Mouse (Mus musculus): Measurements from ENCODE around the gene Rapgef6.

DNA sequence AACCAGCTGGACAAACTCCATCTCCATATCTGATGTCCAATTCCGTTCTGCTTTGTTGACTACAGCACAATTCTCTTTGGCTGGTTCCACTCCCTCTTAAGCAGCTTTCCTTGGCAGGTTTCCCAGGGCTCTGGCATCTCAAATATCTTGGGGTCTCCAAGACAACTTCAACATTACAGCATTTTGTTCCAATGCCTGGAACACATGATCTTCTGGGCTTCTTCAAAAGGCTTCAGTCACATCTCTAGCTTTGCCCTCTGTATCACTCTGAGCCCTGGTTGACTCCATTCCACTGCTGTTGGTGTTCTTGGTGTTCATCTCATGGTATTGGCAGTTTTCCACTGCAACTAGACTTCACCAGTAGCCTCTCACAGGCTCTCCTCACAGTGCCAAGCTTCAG, 7.7 kb downstream of the Rapgef6 start:
- TF ChIP-seq CTCF (IDR thresholded peaks at IDR 0.05; ENCODE audit: low read depth, low read length) (no peak), EP300 (IDR thresholded peaks at IDR 0.05; ENCODE audit: insufficient read depth, low read depth, low read length) (no peak), POLR2A (IDR thresholded peaks at IDR 0.05; ENCODE audit: insufficient read depth, low read length) (no peak)

Measured in ES-Bruce4 (cell line).